Mouse (Mus musculus) cerebellum, adult 2 months (tissue): ENCODE results near the gene Pdia5.

Source experiments
- CTCF ChIP-seq: fragments of 200-500 bp; IDR thresholded peaks from 2 replicates; pipeline ENCODE4 v1.5.1; 2011; ENCODE audit warnings: low read depth, mild to moderate bottlenecking, control low read depth, low read length, moderate library complexity, borderline replicate concordance; ENCODE audit not compliant: insufficient read depth
- POLR2A ChIP-seq: fragments of 200-500 bp; IDR thresholded peaks from 2 replicates; pipeline ENCODE4 v1.6.1; 2011; ENCODE audit warnings: low read length, control low read depth, borderline replicate concordance; ENCODE audit not compliant: insufficient read depth

- no peak for TF ChIP-seq POLR2A
- no peak for TF ChIP-seq CTCF
These were observed 85.2 kb downstream of the Pdia5 start for GRCm38 (mm10) chr16:35405348-35406080.
